Mouse (Mus musculus) embryonic facial prominence, embryonic 13.5 days (tissue): Measurements from ENCODE around the gene Cfap70. TPM values are rescaled to one million over a fixed set of nuclear protein-coding genes. Genes with fewer than 3 reads are reported as not detected.
A peak's percentile ranks its signal among the peaks of the same experiment; 100 is the strongest.

Experiments
- ATAC-seq: fragments of 200-750 bp; cut with Nextera tagmentation; 2 replicates; pipeline ENCODE4 v1.8.0; 2017; ENCODE audit warnings: low read depth; ENCODE audit not compliant: insufficient number of reproducible peaks, insufficient read depth, low FRiP score, low TSS enrichment
- H3K27ac ChIP-seq: fragments of 300-500 bp; sonication (generic); 2 replicates; pipeline ENCODE4 v1.5.1; 2015; ENCODE audit warnings: moderate library complexity, mild to moderate bottlenecking, inconsistent platforms
- H3K27me3 ChIP-seq: fragments of 300-500 bp; sonication (generic); 2 replicates; pipeline ENCODE4 v1.6.1; 2015; ENCODE audit warnings: mild to moderate bottlenecking, inconsistent platforms
- H3K36me3 ChIP-seq: fragments of 300-500 bp; sonication (generic); 2 replicates; pipeline ENCODE4 v1.6.1; 2015; ENCODE audit warnings: mild to moderate bottlenecking, inconsistent platforms
- H3K4me1 ChIP-seq: fragments of 300-500 bp; sonication (generic); 2 replicates; pipeline ENCODE4 v1.6.1; 2015; ENCODE audit warnings: inconsistent platforms
- H3K4me2 ChIP-seq: fragments of 300-500 bp; sonication (generic); 2 replicates; pipeline ENCODE4 v1.6.1; 2015; ENCODE audit warnings: moderate library complexity, mild to moderate bottlenecking, inconsistent platforms
- H3K4me3 ChIP-seq: fragments of 300-500 bp; sonication (generic); 2 replicates; pipeline ENCODE4 v1.5.1; 2015; ENCODE audit warnings: mild to moderate bottlenecking, inconsistent platforms
- H3K9ac ChIP-seq: fragments of 300-500 bp; sonication (generic); 2 replicates; pipeline ENCODE4 v1.6.1; 2015; ENCODE audit warnings: mild to moderate bottlenecking, inconsistent platforms
- H3K9me3 ChIP-seq: fragments of 300-500 bp; sonication (generic); 2 replicates; pipeline ENCODE4 v1.6.1; 2016; ENCODE audit warnings: inconsistent platforms
- WGBS: fragments of 180-500 bp; shearing (Covaris S2); methylation state at CpG from one replicate; pipeline ENCODE4 v1.1.7; 2015; ENCODE audit warnings: mixed read lengths; 5-methylcytosine and 5-hydroxymethylcytosine counted together
- polyA plus RNA-seq: library from polyadenylated mRNA; unstranded; fragments of >200 nt; fragmentation: Nextera tagmentation; extraction: Ambion mirVana; gene quantifications from 2 replicates; pipeline ENCODE4 v1.2.1, GENCODE M21; 2015

Cfap70 gene
- polyA plus RNA-seq, 1 experiment from 2014 or later, result 0.59 TPM

DNA sequence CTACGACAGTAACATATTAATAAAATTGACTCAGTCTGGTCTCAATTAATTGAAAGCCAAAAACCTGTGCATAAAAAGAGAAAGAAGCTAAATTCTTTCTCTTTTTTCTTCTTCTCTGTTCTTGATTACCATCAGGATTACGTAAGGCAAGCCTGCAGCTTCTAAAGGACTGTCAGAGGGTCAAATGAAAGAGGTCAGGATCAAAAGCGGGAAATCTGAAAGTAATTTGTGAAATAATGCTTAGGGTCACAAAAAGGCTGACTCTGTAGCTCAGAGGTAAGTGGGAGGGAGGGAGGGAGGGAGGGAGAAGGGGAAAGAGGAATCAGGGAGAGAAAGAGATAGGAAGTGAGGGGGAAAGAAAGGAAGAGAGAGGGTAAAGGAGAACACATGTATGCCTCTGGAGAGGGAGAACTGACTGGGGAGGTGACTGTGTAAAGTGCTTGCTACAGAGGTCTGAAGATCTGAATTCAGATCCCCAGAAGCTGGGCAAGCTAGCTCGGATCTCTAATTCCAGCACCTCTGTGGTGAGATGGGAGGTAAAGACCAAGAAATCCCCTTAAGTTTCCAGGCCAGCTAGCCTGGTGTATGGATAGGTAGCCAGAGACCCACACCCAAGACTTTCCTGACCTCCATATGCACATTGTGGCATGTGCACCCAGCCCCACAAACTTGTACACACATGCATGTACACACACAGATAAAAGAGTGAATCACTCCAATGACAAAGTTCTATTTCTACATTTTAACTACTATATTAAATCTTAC is 25.4 kb upstream of the Cfap70 start:
- H3K27ac ChIP-seq, result no peak overlapping the region
- no peak overlapping the region for H3K4me3 ChIP-seq
- H3K36me3 ChIP-seq, result no peaks in the 10 kb centered on the region
- H3K9ac ChIP-seq, result 0 out of 2 replicates have a peak overlapping the region, but pooled peaks have one; percentile 16
- no peak for ATAC-seq
- H3K4me2 ChIP-seq, result 0 out of 2 replicates have a peak overlapping the region, but pooled peaks have one; percentile 16
- WGBS, result 23% methylated on average over 4 of the region's 4 CpGs
- no peaks in the 10 kb centered on the region for H3K27me3 ChIP-seq
- peaks cover 32% of the 10 kb centered on the region for H3K4me1 ChIP-seq
- H3K9me3 ChIP-seq, result no peaks in the 10 kb centered on the region

GRCm38 (mm10) chr14:20460216-20460615 is 8.2 kb upstream of the Cfap70 start:
- H3K9ac ChIP-seq, result no peak overlapping the region
- WGBS, result 57% methylated on average over 14 of the region's 14 CpGs
- H3K9me3 ChIP-seq, result no peaks in the 10 kb centered on the region
- peaks cover 80% of the 10 kb centered on the region for H3K36me3 ChIP-seq
- H3K4me3 ChIP-seq, result no peak overlapping the region
- H3K27me3 ChIP-seq, result no peaks in the 10 kb centered on the region
- no peak overlapping the region for H3K4me2 ChIP-seq
- peak overlapping the region; percentile 41; the same call in 1 of the 2 replicates for H3K27ac ChIP-seq
- no peak for ATAC-seq
- peaks cover 8% of the 10 kb centered on the region for H3K4me1 ChIP-seq

DNA sequence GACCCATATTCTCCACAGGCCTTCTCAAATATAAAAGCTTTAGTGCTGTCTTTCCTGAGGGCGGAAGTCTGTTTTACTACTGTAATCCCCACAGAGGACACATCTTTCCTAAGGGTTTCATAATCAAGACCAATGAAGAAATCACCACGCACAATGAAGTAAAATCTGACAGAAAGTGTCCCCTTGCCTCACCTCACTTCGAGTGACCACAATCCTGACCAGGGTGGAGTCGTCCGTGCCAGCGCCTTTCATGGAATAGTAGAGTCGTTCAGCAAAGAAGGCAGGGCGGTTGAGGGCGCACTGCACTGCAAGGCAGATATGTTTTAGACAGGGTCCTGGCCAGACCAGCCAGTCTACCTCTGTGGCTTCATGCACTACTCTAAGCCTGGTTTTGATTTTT is 6.4 kb upstream of the Cfap70 start:
- no peak for ATAC-seq
- H3K9me3 ChIP-seq, result no peaks in the 10 kb centered on the region

DNA sequence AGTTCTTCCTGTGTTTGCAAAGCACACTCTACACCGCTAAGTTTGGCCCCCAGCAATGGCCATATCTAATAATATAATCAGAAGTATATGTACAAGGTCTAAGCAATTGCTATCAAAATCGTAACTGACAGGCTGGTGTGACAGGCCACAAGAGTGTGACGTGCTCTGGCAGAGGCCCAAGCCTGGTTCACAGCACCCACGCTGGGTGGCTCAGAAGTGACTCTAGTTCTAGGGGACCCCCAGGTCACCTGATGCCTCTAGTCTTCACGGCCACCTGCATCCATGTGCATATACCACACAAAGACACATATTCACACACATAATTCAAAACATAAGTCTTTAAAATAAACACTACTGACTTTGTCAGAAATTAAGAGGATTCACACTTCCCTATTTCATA is 903 bp upstream of the Cfap70 start:
- H3K27ac ChIP-seq, result no peak overlapping the region
- H3K9me3 ChIP-seq, result no peaks in the 10 kb centered on the region
- no peak for ATAC-seq
- WGBS, result 78% methylated on average over 5 of the region's 5 CpGs
- H3K4me1 ChIP-seq, result peaks cover 11% of the 10 kb centered on the region
- H3K4me2 ChIP-seq, result no peak overlapping the region
- H3K9ac ChIP-seq, result no peak overlapping the region
- no peaks in the 10 kb centered on the region for H3K27me3 ChIP-seq
- peaks cover 22% of the 10 kb centered on the region for H3K36me3 ChIP-seq
- H3K4me3 ChIP-seq, result no peak overlapping the region

More for the DNA sequence above, 6.4 kb upstream of the Cfap70 start:
- no peak overlapping the region for H3K4me3 ChIP-seq
- no peak overlapping the region for H3K9ac ChIP-seq
- no peak overlapping the region for H3K4me2 ChIP-seq
- no peaks in the 10 kb centered on the region for H3K27me3 ChIP-seq
- H3K36me3 ChIP-seq, result peaks cover 65% of the 10 kb centered on the region
- WGBS, result 94% methylated on average over 9 of the region's 9 CpGs
- peaks cover 8% of the 10 kb centered on the region for H3K4me1 ChIP-seq
- no peak overlapping the region for H3K27ac ChIP-seq

GRCm38 (mm10) chr14:20451302-20451701 is 724 bp downstream of the Cfap70 start:
- Histone ChIP-seq H3K4me2 (peak overlapping the region; percentile 74), H3K9ac (peak overlapping the region; percentile 59), H3K9me3 (no peaks in the 10 kb centered on the region), H3K27ac (peak overlapping the region; percentile 28; the same call in 1 of the 2 replicates), H3K4me3 (peak overlapping the region; percentile 44), H3K36me3 (peaks cover 9% of the 10 kb centered on the region), H3K4me1 (peaks cover 18% of the 10 kb centered on the region), H3K27me3 (no peaks in the 10 kb centered on the region)
- no peak for ATAC-seq
- 13% methylated on average over 2 of the region's 2 CpGs for WGBS

GRCm38 (mm10) chr14:20447209-20447608 is 4.8 kb downstream of the Cfap70 start:
- H3K4me3 ChIP-seq, result no peak overlapping the region
- H3K27me3 ChIP-seq, result no peaks in the 10 kb centered on the region
- no peaks in the 10 kb centered on the region for H3K36me3 ChIP-seq
- H3K9me3 ChIP-seq, result no peaks in the 10 kb centered on the region
- H3K9ac ChIP-seq, result no peak overlapping the region
- WGBS, result 50% methylated on average over 12 of the region's 12 CpGs
- H3K4me1 ChIP-seq, result peaks cover 20% of the 10 kb centered on the region
- no peak overlapping the region for H3K27ac ChIP-seq
- ATAC-seq, result no peak
- peak overlapping the region; percentile 16; the same call in 1 of the 2 replicates for H3K4me2 ChIP-seq

GRCm38 (mm10) chr14:20442252-20442651 is 9.8 kb downstream of the Cfap70 start:
- no peaks in the 10 kb centered on the region for H3K9me3 ChIP-seq

DNA sequence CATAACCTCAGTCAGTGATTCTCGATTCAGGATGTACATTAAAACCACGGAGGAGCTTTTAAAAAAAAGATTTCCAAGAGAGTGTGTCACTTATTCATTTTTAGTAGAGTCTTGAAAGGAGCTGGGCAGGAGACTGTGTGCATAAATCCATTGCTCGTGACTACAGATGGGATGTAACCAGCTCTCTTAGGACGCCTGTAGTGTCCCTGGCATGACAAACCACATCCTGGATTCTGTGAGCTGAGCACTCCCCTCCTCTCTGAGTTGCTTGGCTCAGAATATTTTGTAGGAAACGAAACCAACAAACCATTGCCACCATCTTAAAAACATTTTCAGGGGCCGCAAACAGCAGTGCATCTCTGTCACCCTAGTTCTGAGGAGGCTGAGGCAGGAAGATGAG is 15.1 kb downstream of the Cfap70 start:
- H3K9me3 ChIP-seq, result no peaks in the 10 kb centered on the region
- H3K4me3 ChIP-seq, result no peak overlapping the region
- H3K9ac ChIP-seq, result no peak overlapping the region
- H3K27me3 ChIP-seq, result no peaks in the 10 kb centered on the region
- no peak for ATAC-seq
- no peaks in the 10 kb centered on the region for H3K36me3 ChIP-seq
- no peak overlapping the region for H3K4me2 ChIP-seq
- H3K27ac ChIP-seq, result no peak overlapping the region
- H3K4me1 ChIP-seq, result no peaks in the 10 kb centered on the region
- 72% methylated on average over 6 of the region's 6 CpGs for WGBS

More at GRCm38 (mm10) chr14:20442252-20442651, 9.8 kb downstream of the Cfap70 start:
- WGBS, result 43% methylated on average over 17 of the region's 17 CpGs
- no peaks in the 10 kb centered on the region for H3K36me3 ChIP-seq
- H3K4me2 ChIP-seq, result no peak overlapping the region
- ATAC-seq, result no peak
- H3K27me3 ChIP-seq, result no peaks in the 10 kb centered on the region
- no peak overlapping the region for H3K27ac ChIP-seq
- no peak overlapping the region for H3K9ac ChIP-seq
- H3K4me3 ChIP-seq, result no peak overlapping the region
- peaks cover 9% of the 10 kb centered on the region; the same call in 1 of the 2 replicates for H3K4me1 ChIP-seq

DNA sequence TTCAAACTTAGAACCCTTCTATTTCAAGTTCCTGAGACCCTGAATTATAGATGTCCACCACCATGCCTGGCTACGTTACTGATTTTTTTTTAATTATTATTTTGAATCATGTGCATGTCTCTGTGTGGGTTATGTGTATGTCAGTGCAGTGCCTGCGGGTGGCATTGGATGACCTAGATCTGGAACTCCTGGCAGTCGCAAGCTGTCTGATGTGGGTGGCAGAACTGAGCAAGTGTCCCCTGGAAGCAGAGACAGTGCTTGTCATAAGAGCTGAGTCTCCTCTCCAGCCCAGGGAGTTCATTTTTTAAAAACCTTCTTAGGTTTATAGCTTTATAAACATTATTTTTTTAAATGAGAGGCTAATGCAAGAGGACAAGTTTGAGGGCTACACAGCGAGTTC is 19.6 kb downstream of the Cfap70 start:
- no peak for ATAC-seq
- Histone ChIP-seq H3K27ac (peak overlapping the region; percentile 14; the same call in 1 of the 2 replicates), H3K4me1 (no peaks in the 10 kb centered on the region), H3K9ac (no peak overlapping the region), H3K4me2 (no peak overlapping the region), H3K36me3 (no peaks in the 10 kb centered on the region), H3K4me3 (no peak overlapping the region), H3K27me3 (no peaks in the 10 kb centered on the region), H3K9me3 (no peaks in the 10 kb centered on the region)
- 83% methylated on average over 4 of the region's 4 CpGs for WGBS

GRCm38 (mm10) chr14:20431726-20432125 is 20.3 kb downstream of the Cfap70 start:
- Histone ChIP-seq H3K27ac (peak overlapping the region; percentile 14; the same call in 1 of the 2 replicates), H3K4me2 (no peak overlapping the region), H3K9ac (no peak overlapping the region), H3K4me1 (no peaks in the 10 kb centered on the region), H3K36me3 (no peaks in the 10 kb centered on the region), H3K9me3 (no peaks in the 10 kb centered on the region), H3K4me3 (no peak overlapping the region), H3K27me3 (no peaks in the 10 kb centered on the region)
- ATAC-seq, result no peak
- 49% methylated on average over 6 of the region's 6 CpGs for WGBS

- H3K9me3 ChIP-seq, result no peaks in the 10 kb centered on the region
- no peak overlapping the region for H3K4me3 ChIP-seq
- no peak overlapping the region for H3K27ac ChIP-seq
- 55% methylated on average over 1 of the region's 1 CpGs for WGBS
- no peaks in the 10 kb centered on the region for H3K36me3 ChIP-seq
- no peak for ATAC-seq
- H3K9ac ChIP-seq, result no peak overlapping the region
- no peak overlapping the region for H3K4me2 ChIP-seq
- H3K4me1 ChIP-seq, result no peaks in the 10 kb centered on the region
- H3K27me3 ChIP-seq, result no peaks in the 10 kb centered on the region
Observed at GRCm38 (mm10) chr14:20429833-20430232, 22.2 kb downstream of the Cfap70 start.

DNA sequence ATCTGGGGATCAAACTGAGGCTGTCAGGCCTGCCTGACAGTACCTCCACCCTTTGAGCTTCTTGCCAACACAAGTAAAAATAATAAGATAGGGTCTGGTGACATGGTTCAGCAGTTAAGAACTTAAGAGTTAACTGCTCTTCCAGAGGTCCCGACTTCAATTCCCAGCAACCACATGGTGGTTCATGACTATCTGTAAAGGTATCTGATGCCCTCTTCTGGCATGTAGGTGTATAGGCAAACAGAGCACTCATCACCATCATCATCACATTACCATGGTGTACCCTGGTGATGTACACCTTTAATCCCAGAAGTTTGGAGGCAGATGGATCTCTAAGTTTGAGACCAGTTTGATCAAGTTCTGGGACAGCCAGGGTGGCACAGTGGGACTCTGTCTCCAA is 23.4 kb downstream of the Cfap70 start:
- no peak overlapping the region for H3K9ac ChIP-seq
- no peak overlapping the region for H3K4me3 ChIP-seq
- no peak overlapping the region for H3K27ac ChIP-seq
- no peaks in the 10 kb centered on the region for H3K27me3 ChIP-seq
- WGBS, result 30% methylated on average over 1 of the region's 1 CpGs
- H3K4me2 ChIP-seq, result no peak overlapping the region
- no peak for ATAC-seq
- no peaks in the 10 kb centered on the region for H3K9me3 ChIP-seq
- no peaks in the 10 kb centered on the region for H3K36me3 ChIP-seq
- H3K4me1 ChIP-seq, result no peaks in the 10 kb centered on the region
